Mouse (Mus musculus): ENCODE measurements at regions not wholly inside any gene's neighbourhood (a gene's known extent, or its start where the extent isn't known, plus 50 kb on each side); places are given as distances from the start of the nearest gene placed in this dataset.

GRCm38 (mm10) chr4:142570712-142571111, 331.5 kb upstream of the Kazn start:
- no peak for DNase-seq (ENCODE audit: low read depth, low spot score)

- DNase-seq (ENCODE audit: low read depth, low spot score), result no peak
Measured at GRCm38 (mm10) chr4:142568556-142568955, 329.4 kb upstream of the Kazn start.

GRCm38 (mm10) chr4:142554716-142555115, 315.5 kb upstream of the Kazn start:
- DNase-seq (ENCODE audit: low read depth, low spot score), result no peak

- DNase-seq (ENCODE audit: low read depth, low spot score), result no peak
Measured at GRCm38 (mm10) chr4:142545871-142546270, 306.7 kb upstream of the Kazn start.

GRCm38 (mm10) chr4:142545187-142545586, 306.0 kb upstream of the Kazn start:
- no peak for DNase-seq (ENCODE audit: low read depth, low spot score)

- no peak for DNase-seq (ENCODE audit: low read depth, low spot score)
Measured at GRCm38 (mm10) chr4:142544736-142545135, 305.5 kb upstream of the Kazn start.

GRCm38 (mm10) chr4:142539200-142539750, 300.1 kb upstream of the Kazn start:
- DNase-seq (ENCODE audit: low read depth, low spot score), result no peak

GRCm38 (mm10) chr4:142527080-142527479, 287.9 kb upstream of the Kazn start:
- DNase-seq (ENCODE audit: low read depth, low spot score), result no peak

GRCm38 (mm10) chr4:142517478-142518455, 278.6 kb upstream of the Kazn start:
- no peak for DNase-seq (ENCODE audit: low read depth, low spot score)

- no peak for DNase-seq (ENCODE audit: low read depth, low spot score)
Measured at GRCm38 (mm10) chr4:142514751-142515150, 275.6 kb upstream of the Kazn start.

GRCm38 (mm10) chr4:142509386-142509785, 270.2 kb upstream of the Kazn start:
- DNase-seq (ENCODE audit: low read depth, low spot score), result no peak

- no peak for DNase-seq (ENCODE audit: low read depth, low spot score)
Measured at GRCm38 (mm10) chr4:142506383-142507211, 267.4 kb upstream of the Kazn start.

- DNase-seq (ENCODE audit: low read depth, low spot score), result no peak
Measured at GRCm38 (mm10) chr4:142503761-142504160, 264.6 kb upstream of the Kazn start.

- no peak for DNase-seq (ENCODE audit: low read depth, low spot score)
Measured at GRCm38 (mm10) chr4:142501177-142501576, 262.0 kb upstream of the Kazn start.

GRCm38 (mm10) chr4:142500541-142500940, 261.3 kb upstream of the Kazn start:
- no peak for DNase-seq (ENCODE audit: low read depth, low spot score)

GRCm38 (mm10) chr4:142496605-142497004, 257.4 kb upstream of the Kazn start:
- DNase-seq (ENCODE audit: low read depth, low spot score), result no peak

GRCm38 (mm10) chr4:142492926-142493492, 253.8 kb upstream of the Kazn start:
- DNase-seq (ENCODE audit: low read depth, low spot score), result no peak

GRCm38 (mm10) chr4:142485784-142486423, 246.7 kb upstream of the Kazn start:
- DNase-seq (ENCODE audit: low read depth, low spot score), result no peak

- DNase-seq (ENCODE audit: low read depth, low spot score), result no peak
Measured at GRCm38 (mm10) chr4:142475632-142476031, 236.4 kb upstream of the Kazn start.

GRCm38 (mm10) chr4:142474626-142475025, 235.4 kb upstream of the Kazn start:
- no peak for DNase-seq (ENCODE audit: low read depth, low spot score)

- no peak for DNase-seq (ENCODE audit: low read depth, low spot score)
Measured at GRCm38 (mm10) chr4:142474018-142474417, 234.8 kb upstream of the Kazn start.

All from CD4-positive, CD25-positive, alpha-beta regulatory T cell, adult 2 months (primary cell).